Mouse (Mus musculus) ES-E14 (cell line): ENCODE measurements around the gene Sdad1.

Experiments
- CHD2 ChIP-seq: IDR thresholded peaks from 2 replicates; pipeline ENCODE4 v1.6.1; 2014; ENCODE audit warnings: mild to moderate bottlenecking, low read depth, low read length, inconsistent platforms
- HCFC1 ChIP-seq: IDR thresholded peaks from 2 replicates; pipeline ENCODE4 v1.6.1; 2012; ENCODE audit warnings: low read length, inconsistent platforms, borderline replicate concordance; ENCODE audit not compliant: insufficient read depth
- MAFK ChIP-seq: IDR thresholded peaks from 2 replicates; pipeline ENCODE4 v1.6.1; 2014; ENCODE audit warnings: mild to moderate bottlenecking, low read depth, low read length, inconsistent platforms; ENCODE audit not compliant: insufficient read depth
- ZC3H11A ChIP-seq: IDR thresholded peaks from 2 replicates; pipeline ENCODE4 v1.6.1; 2012; ENCODE audit warnings: low read depth, mild to moderate bottlenecking, inconsistent platforms, low read length, borderline replicate concordance
- ZNF384 ChIP-seq: IDR thresholded peaks from 2 replicates; pipeline ENCODE4 v1.6.1; 2012; ENCODE audit warnings: low read depth, low read length, inconsistent platforms

DNA sequence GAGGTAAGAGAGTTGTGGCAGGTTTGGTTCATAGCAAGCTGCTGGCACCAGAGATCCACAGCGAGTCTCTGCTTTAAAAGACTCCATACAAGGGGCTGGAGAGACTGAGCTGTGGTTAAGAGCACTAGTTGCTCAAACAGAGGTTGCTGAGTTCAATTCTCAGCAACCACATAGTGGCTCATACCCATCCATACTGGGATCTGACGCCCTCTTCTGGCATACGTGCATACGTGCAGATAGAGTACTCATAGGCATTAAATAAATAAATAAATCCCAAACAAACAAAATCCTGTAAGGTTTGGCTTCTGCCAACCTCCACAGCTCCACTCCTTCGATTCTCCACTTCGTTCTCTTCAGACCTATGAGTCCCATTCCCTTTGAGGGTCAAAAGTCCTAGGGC lies 58.2 kb downstream of the Sdad1 start:
- TF ChIP-seq CHD2, result no peak
- TF ChIP-seq MAFK, result no peak
- no peak for TF ChIP-seq ZC3H11A
- TF ChIP-seq ZNF384, result no peak
- no peak for TF ChIP-seq HCFC1
